Mouse (Mus musculus) thymus, adult 2 months (tissue): ENCODE measurements at regions not wholly inside any gene's neighbourhood (a gene's known extent, or its start where the extent isn't known, plus 50 kb on each side); places are given as distances from the start of the nearest gene placed in this dataset.
"Not testable (repeated sequence)": the region's sequence is repeated elsewhere in the genome, so short reads cannot be mapped to it uniquely, and the experiment has no call there.

ENCODE experiments used
- DNase-seq: peaks from one replicate; pipeline ENCODE4 v3.0.0; 2021
- H3K27ac ChIP-seq: fragments of 200-500 bp; 2 replicates; pipeline ENCODE4 v1.5.1; 2012; ENCODE audit warnings: low read length, control low read depth; ENCODE audit not compliant: control insufficient read depth, insufficient read depth
- H3K27me3 ChIP-seq: fragments of 200-500 bp; 2 replicates; pipeline ENCODE4 v1.6.1; 2012; ENCODE audit warnings: mild to moderate bottlenecking, low read length, moderate library complexity, mixed read lengths; ENCODE audit not compliant: control insufficient read depth, insufficient read depth
- H3K36me3 ChIP-seq: fragments of 200-500 bp; 2 replicates; pipeline ENCODE4 v1.6.1; 2012; ENCODE audit warnings: mild to moderate bottlenecking, low read length, moderate library complexity; ENCODE audit not compliant: control insufficient read depth, insufficient read depth
- H3K4me1 ChIP-seq: fragments of 200-500 bp; replicated peaks from 2 replicates; pipeline ENCODE4 v1.6.1; 2012; ENCODE audit warnings: low read length; ENCODE audit not compliant: control insufficient read depth, insufficient read depth
- H3K4me3 ChIP-seq: fragments of 200-500 bp; 2 replicates; pipeline ENCODE4 v1.5.1; 2012; ENCODE audit warnings: mild to moderate bottlenecking, low read length, control low read depth, moderate library complexity; ENCODE audit not compliant: control insufficient read depth, insufficient read depth
- CTCF ChIP-seq: fragments of 200-500 bp; IDR thresholded peaks from 2 replicates; pipeline ENCODE4 v1.5.1; 2012; ENCODE audit warnings: mild to moderate bottlenecking, control low read depth, low read length, moderate library complexity, borderline replicate concordance; ENCODE audit not compliant: control insufficient read depth, poor library complexity, insufficient read depth; ENCODE audit errors: extremely low read depth
- POLR2A ChIP-seq: fragments of 200-500 bp; IDR thresholded peaks from 2 replicates; pipeline ENCODE4 v1.6.1; 2012; ENCODE audit warnings: mild to moderate bottlenecking, low read length, control low read depth, moderate library complexity; ENCODE audit not compliant: control insufficient read depth, poor library complexity, insufficient read depth; ENCODE audit errors: extremely low read depth
- WGBS: fragments of 180-500 bp; shearing (Covaris S2); methylation state at CpG from one replicate; pipeline ENCODE4 v1.1.7; 2018; 5-methylcytosine and 5-hydroxymethylcytosine counted together

- WGBS, result 70% methylated on average over 1 of the region's 1 CpGs
- H3K36me3 ChIP-seq, result no peaks in the 10 kb centered on the region
- TF ChIP-seq POLR2A, result no peak
- TF ChIP-seq CTCF, result no peak
- H3K27me3 ChIP-seq, result peaks cover 6% of the 10 kb centered on the region; the same call in 1 of the 2 replicates
- H3K4me3 ChIP-seq, result no peak overlapping the region
- H3K27ac ChIP-seq, result no peak overlapping the region
- H3K4me1 ChIP-seq, result peaks cover 4% of the 10 kb centered on the region; the same call in 1 of the 2 replicates
- no peak for DNase-seq
Measured at GRCm38 (mm10) chr9:104403863-104404262, 66.3 kb upstream of the Acpp start.

DNA sequence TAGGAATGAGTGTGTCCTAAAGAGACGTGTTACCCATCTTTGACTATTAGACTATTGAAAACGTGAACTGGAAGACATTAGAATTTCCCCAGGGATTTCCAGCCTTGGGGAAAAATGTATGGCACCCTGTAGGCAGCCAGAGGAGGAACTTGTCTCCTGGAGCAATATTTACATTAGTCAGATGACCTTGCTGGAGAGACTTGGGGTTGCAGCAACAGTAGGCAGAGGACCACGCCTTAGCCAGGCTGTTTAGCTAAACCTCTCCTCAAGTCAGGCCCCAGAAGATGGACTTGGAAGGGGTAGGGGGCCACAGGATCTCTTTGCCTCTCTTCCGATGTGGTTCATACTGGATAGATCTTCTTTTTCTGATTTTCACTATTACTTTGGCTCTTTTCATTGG is 64.1 kb upstream of the Acpp start:
- H3K4me1 ChIP-seq, result no peaks in the 10 kb centered on the region
- no peaks in the 10 kb centered on the region for H3K36me3 ChIP-seq
- H3K4me3 ChIP-seq, result no peak overlapping the region
- DNase-seq, result no peak
- no peak overlapping the region for H3K27ac ChIP-seq
- TF ChIP-seq CTCF, result no peak
- TF ChIP-seq POLR2A, result no peak
- WGBS, result 86% methylated on average over 4 of the region's 4 CpGs
- no peaks in the 10 kb centered on the region for H3K27me3 ChIP-seq

- Histone ChIP-seq H3K4me1 (no peaks in the 10 kb centered on the region), H3K27ac (no peak overlapping the region), H3K36me3 (no peaks in the 10 kb centered on the region), H3K4me3 (no peak overlapping the region), H3K27me3 (no peaks in the 10 kb centered on the region)
- no peak for TF ChIP-seq POLR2A
- TF ChIP-seq CTCF, result no peak
- DNase-seq, result no peak
- 94% methylated on average over 1 of the region's 1 CpGs for WGBS
Measured at GRCm38 (mm10) chr9:104399927-104400326, 62.4 kb upstream of the Acpp start.

GRCm38 (mm10) chr9:104398484-104398883 is 60.9 kb upstream of the Acpp start:
- WGBS, result 78% methylated on average over 4 of the region's 4 CpGs

DNA sequence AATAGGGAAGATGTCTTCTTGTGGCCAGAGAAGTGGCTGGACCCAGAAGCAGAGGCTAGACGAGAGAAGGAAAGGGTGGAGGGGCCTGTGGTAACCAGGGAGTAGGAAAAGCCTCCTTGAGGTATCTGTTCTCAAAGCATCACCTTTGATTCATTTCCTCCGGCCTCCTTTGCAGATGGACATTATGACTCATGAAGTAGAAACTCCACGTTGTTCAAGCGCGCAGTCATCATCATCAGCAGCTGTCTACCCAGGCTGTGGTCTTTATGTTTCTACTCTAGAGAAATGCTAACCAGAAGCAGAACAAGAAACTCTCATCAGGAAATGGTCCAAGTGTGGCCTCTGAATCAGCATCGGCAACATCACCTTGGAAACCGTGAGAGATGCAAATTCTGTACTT is 50.3 kb upstream of the Acpp start:
- TF ChIP-seq CTCF (no peak), POLR2A (no peak)
- H3K4me1 ChIP-seq, result no peaks in the 10 kb centered on the region
- no peak overlapping the region for H3K27ac ChIP-seq
- H3K36me3 ChIP-seq, result no peaks in the 10 kb centered on the region
- 85% methylated on average over 7 of the region's 7 CpGs for WGBS
- no peak for DNase-seq
- H3K4me3 ChIP-seq, result no peak overlapping the region
- H3K27me3 ChIP-seq, result no peaks in the 10 kb centered on the region

More at GRCm38 (mm10) chr9:104398484-104398883, 60.9 kb upstream of the Acpp start:
- H3K4me3 ChIP-seq, H3K36me3 ChIP-seq, H3K4me1 ChIP-seq, DNase-seq, H3K27me3 ChIP-seq, H3K27ac ChIP-seq: not testable (repeated sequence)
